Mouse (Mus musculus) heart, postnatal 14 days (tissue): Measurements from ENCODE around the gene Hid1. TPM values are rescaled to one million over a fixed set of nuclear protein-coding genes. Genes with fewer than 3 reads are reported as not detected.

Source experiments
- DNase-seq, 2 experiments: peaks; one replicate each; pipeline ENCODE4 v3.0.0; 2021 to 2022
- intact Hi-C: fragments of 180-260 bp; cut with DNase I; formaldehyde crosslinking; loops from one replicate; pipeline ENCODE4 v1.15.1; 2025
- total RNA-seq, 2 experiments: library from RNA; stranded (reverse); gene quantifications; 2 replicates each; pipeline ENCODE4 v1.2.3; 2021

Gene Hid1
- total RNA-seq, 2 experiments from 2014 or later: 5.2 to 6.6 TPM

DNA sequence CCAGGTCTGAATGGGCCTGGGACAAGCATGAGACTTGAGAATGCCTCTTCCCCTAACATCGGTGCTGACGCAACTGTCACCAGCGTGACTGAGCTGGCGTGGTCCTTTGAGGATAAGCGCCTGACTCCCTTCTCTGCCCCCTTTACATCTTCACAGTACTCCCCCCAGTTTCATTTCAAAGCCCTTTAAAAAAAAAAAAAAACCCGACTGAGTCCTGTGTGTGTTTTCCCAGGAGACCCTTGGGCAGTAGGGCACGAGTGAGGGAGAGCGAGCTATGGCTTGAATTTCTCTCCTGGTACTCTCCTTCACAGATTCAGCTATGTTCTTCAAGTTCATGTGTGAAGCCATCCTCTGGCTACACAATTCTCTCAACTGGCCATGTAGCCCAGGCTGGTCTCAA lies 69.4 kb downstream of the Hid1 start:
- no peak for DNase-seq
- intact Hi-C loops: no loop called here

Other genes with a start within 250 kb of the Hid1 start
- under 1 TPM; 0.46 to 0.69 TPM for gene Cd300lf, start 233.8 kb downstream of the Hid1 start, total RNA-seq
- gene Slc9a3r1, start 204.4 kb downstream of the Hid1 start, total RNA-seq: 10 to 100 TPM; 12.7 to 13.5 TPM
- 1 to 10 TPM; 9.5 to 9.6 TPM for gene Tmem104, start 180.3 kb downstream of the Hid1 start, total RNA-seq
- gene Nat9, start 179.9 kb downstream of the Hid1 start, total RNA-seq: 10 to 100 TPM; 17.0 to 17.1 TPM
- gene Grin2c, start 100.5 kb downstream of the Hid1 start, total RNA-seq: under 1 TPM; 0.10 to 0.15 TPM
- gene Fdxr, start 90.7 kb downstream of the Hid1 start, total RNA-seq: 1 to 10 TPM; 7.0 to 7.5 TPM
- 1 to 10 TPM; 1.2 to 1.3 TPM for gene Fads6, start 70.1 kb downstream of the Hid1 start, total RNA-seq
- not detected for gene Otop2, start 60.6 kb downstream of the Hid1 start, total RNA-seq
- under 1 TPM in 1 of 2 experiments, not detected in 1; 0.14 TPM for gene Ush1g, start 45.7 kb downstream of the Hid1 start, total RNA-seq
- gene Otop3, start 33.0 kb downstream of the Hid1 start, total RNA-seq: not detected
- gene Cdr2l, start 14.2 kb upstream of the Hid1 start, total RNA-seq: 1 to 10 TPM; 8.7 to 9.9 TPM
- gene Mrpl58, start 36.0 kb upstream of the Hid1 start, total RNA-seq: 100 to 1,000 TPM; 128 to 140 TPM
- 1,000 to 10,000 TPM; 2,066 to 2,137 TPM for gene Atp5h, start 52.2 kb upstream of the Hid1 start, total RNA-seq
- gene Kctd2, start 52.4 kb upstream of the Hid1 start, total RNA-seq: 10 to 100 TPM; 22.2 to 25.2 TPM
- under 1 TPM in 1 of 2 experiments, not detected in 1; 0.29 TPM for gene Trim80, start 72.8 kb upstream of the Hid1 start, total RNA-seq
- 1 to 10 TPM in 1 of 2 experiments, not detected in 1; 5.1 TPM for gene Slc16a5, start 94.7 kb upstream of the Hid1 start, total RNA-seq
- 1 to 10 TPM; 1.3 to 1.7 TPM for gene Armc7, start 107.9 kb upstream of the Hid1 start, total RNA-seq
- 10 to 100 TPM; 15.2 to 17.3 TPM for gene Nt5c, start 124.1 kb upstream of the Hid1 start, total RNA-seq
- gene Jpt1, start 146.6 kb upstream of the Hid1 start, total RNA-seq: 100 to 1,000 TPM; 159 to 196 TPM
- 100 to 1,000 TPM; 165 to 189 TPM for gene Sumo2, start 168.5 kb upstream of the Hid1 start, total RNA-seq
- 10 to 100 TPM; 20.9 to 22.3 TPM for gene Nup85, start 196.7 kb upstream of the Hid1 start, total RNA-seq
- gene Mrps7, start 236.2 kb upstream of the Hid1 start, total RNA-seq: 10 to 100 TPM; 67.0 to 69.9 TPM
- gene Gga3, start 236.3 kb upstream of the Hid1 start, total RNA-seq: 10 to 100 TPM; 17.8 to 19.0 TPM
- gene Mif4gd, start 245.2 kb upstream of the Hid1 start, total RNA-seq: 10 to 100 TPM; 41.0 to 46.6 TPM